Mouse (Mus musculus) MEL (cell line): ENCODE results near the gene Golm1.
"Not testable (repeated sequence)": the region's sequence is repeated elsewhere in the genome, so short reads cannot be mapped to it uniquely, and the experiment has no call there.

Source experiments
- CTCF ChIP-seq, 3 experiments: IDR thresholded peaks in 2 of 3; conservative IDR thresholded peaks in 1 of 3; 2 replicates each; pipeline ENCODE4 v1.5.1; 2011 to 2012; ENCODE audit warnings: low read length in 3 of 3, low read depth in 2 of 3, mild to moderate bottlenecking in 2 of 3, improper control_type of control experiment in 1 of 3, inconsistent platforms in 1 of 3, mixed read lengths in 1 of 3, moderate library complexity in 1 of 3; ENCODE audit not compliant: control insufficient read depth in 1 of 3, insufficient read depth in 1 of 3, poor library complexity in 1 of 3, severe bottlenecking in 1 of 3
- ETS1 ChIP-seq: IDR thresholded peaks from 2 replicates; pipeline ENCODE4 v1.6.1; 2012; ENCODE audit warnings: low read depth, mild to moderate bottlenecking, inconsistent platforms, low read length, improper control_type of control experiment, moderate library complexity
- GABPA ChIP-seq: IDR thresholded peaks from 2 replicates; pipeline ENCODE4 v1.6.1; 2012; ENCODE audit warnings: low read depth, mild to moderate bottlenecking, inconsistent platforms, low read length, improper control_type of control experiment, moderate library complexity
- GATA1 ChIP-seq: IDR thresholded peaks from 2 replicates; pipeline ENCODE4 v1.6.1; 2011; ENCODE audit warnings: low read depth, low read length, improper control_type of control experiment
- HCFC1 ChIP-seq: IDR thresholded peaks from 2 replicates; pipeline ENCODE4 v1.6.1; 2012; ENCODE audit warnings: low read depth, mild to moderate bottlenecking, inconsistent platforms, low read length, improper control_type of control experiment, moderate library complexity
- KAT2A ChIP-seq: conservative IDR thresholded peaks from 2 replicates; pipeline ENCODE4 v1.6.1; 2012; ENCODE audit warnings: low read depth, low read length, improper control_type of control experiment, inconsistent platforms
- MAFK ChIP-seq: IDR thresholded peaks from 2 replicates; pipeline ENCODE4 v1.6.1; 2011; ENCODE audit warnings: low read depth, mild to moderate bottlenecking, low read length, improper control_type of control experiment, borderline replicate concordance
- MAX ChIP-seq: IDR thresholded peaks from 2 replicates; pipeline ENCODE4 v1.6.1; 2011; ENCODE audit warnings: low read length, improper control_type of control experiment
- NELFE ChIP-seq: IDR thresholded peaks from 2 replicates; pipeline ENCODE4 v1.6.1; 2011; ENCODE audit warnings: low read depth, low read length, improper control_type of control experiment
- POLR2A ChIP-seq, 2 experiments: IDR thresholded peaks; 2 replicates each; pipeline ENCODE4 v1.6.1; 2011 to 2012; ENCODE audit warnings: low read length in 2 of 2, mild to moderate bottlenecking in 2 of 2, control low read depth in 1 of 2, improper control_type of control experiment in 1 of 2, low read depth in 1 of 2, moderate library complexity in 1 of 2; ENCODE audit not compliant: control insufficient read depth in 1 of 2, insufficient read depth in 1 of 2, poor library complexity in 1 of 2
- USF2 ChIP-seq, 2 experiments: IDR thresholded peaks; 2 replicates each; pipeline ENCODE4 v1.6.1; 2011 to 2012; ENCODE audit warnings: improper control_type of control experiment in 2 of 2, low read length in 2 of 2, borderline replicate concordance in 1 of 2, inconsistent platforms in 1 of 2, low read depth in 1 of 2, mild to moderate bottlenecking in 1 of 2; ENCODE audit not compliant: insufficient read depth in 1 of 2
- ZKSCAN1 ChIP-seq: IDR thresholded peaks from 2 replicates; pipeline ENCODE4 v1.6.1; 2012; ENCODE audit warnings: low read depth, mild to moderate bottlenecking, inconsistent platforms, low read length, improper control_type of control experiment, moderate library complexity

DNA sequence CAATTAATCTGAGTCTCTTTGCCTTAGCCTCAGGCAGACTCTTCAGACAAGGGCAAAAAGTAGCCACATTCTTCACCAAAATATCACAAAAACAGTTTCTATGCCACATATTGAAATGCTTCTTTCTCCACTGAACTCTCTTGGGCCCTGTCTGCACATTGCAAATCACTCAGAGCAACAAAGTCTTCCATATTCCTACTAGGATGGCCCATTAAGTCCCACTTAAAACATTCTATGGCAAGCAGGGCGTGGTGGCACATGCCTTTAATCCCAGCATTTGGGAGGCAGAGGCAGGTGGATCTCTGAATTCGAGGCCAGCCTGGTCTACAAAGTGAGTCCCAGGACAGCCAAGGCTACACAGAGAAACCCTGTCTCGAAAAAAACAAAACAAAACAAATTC is 83.6 kb downstream of the Golm1 start:
- not testable (repeated sequence) for TF ChIP-seq ZKSCAN1; KAT2A; POLR2A (IDR thresholded peaks at IDR 0.05; ENCODE audit: control insufficient read depth in 1 of 2, insufficient read depth in 1 of 2, low read depth in 1 of 2, low read length in 2 of 2, poor library complexity in 1 of 2); HCFC1; GATA1; USF2 (IDR thresholded peaks at IDR 0.05; ENCODE audit: borderline replicate concordance in 1 of 2, insufficient read depth in 1 of 2, low read depth in 1 of 2, low read length in 2 of 2); ETS1; GABPA; NELFE; MAX; MAFK; CTCF (IDR thresholded peaks at IDR 0.05 in 2 of 3, conservative IDR thresholded peaks at IDR 0.05 in 1 of 3; ENCODE audit: control insufficient read depth in 1 of 3, insufficient read depth in 1 of 3, low read depth in 2 of 3, low read length in 3 of 3, poor library complexity in 1 of 3, severe bottlenecking in 1 of 3)
